Mouse (Mus musculus): ENCODE measurements around the gene Ints1.

GRCm38 (mm10) chr5:139811677-139812397 is 36.4 kb upstream of the Ints1 start:
- no peak for TF ChIP-seq CTCF (IDR thresholded peaks at IDR 0.05; ENCODE audit: borderline replicate concordance, insufficient read depth, low read length)
- no peak for TF ChIP-seq POLR2A (IDR thresholded peaks at IDR 0.05; ENCODE audit: low read depth, low read length)
